Mouse (Mus musculus) midbrain, embryonic 16.5 days (tissue): ENCODE measurements around the gene Tbp. TPM values are rescaled to one million over a fixed set of nuclear protein-coding genes. Genes with fewer than 3 reads are reported as not detected.

Experiments used
- ATAC-seq: fragments of 200-750 bp; cut with Nextera tagmentation; 2 replicates; pipeline ENCODE4 v1.8.0; 2017; ENCODE audit warnings: moderate TSS enrichment
- H3K27ac ChIP-seq: fragments of 300-500 bp; sonication (generic); 2 replicates; pipeline ENCODE4 v1.5.1; 2014; ENCODE audit warnings: mild to moderate bottlenecking, low read length, mixed read lengths
- H3K27me3 ChIP-seq: fragments of 300-500 bp; sonication (generic); 2 replicates; pipeline ENCODE4 v1.6.1; 2014; ENCODE audit warnings: low read depth, low read length, mixed read lengths; ENCODE audit not compliant: control insufficient read depth, insufficient read depth
- H3K36me3 ChIP-seq: fragments of 300-500 bp; sonication (generic); 2 replicates; pipeline ENCODE4 v1.6.1; 2014; ENCODE audit warnings: mild to moderate bottlenecking, low read length, moderate library complexity, mixed read lengths; ENCODE audit not compliant: control insufficient read depth, insufficient read depth
- H3K4me1 ChIP-seq: fragments of 300-500 bp; sonication (generic); 2 replicates; pipeline ENCODE4 v1.6.1; 2014; ENCODE audit warnings: mild to moderate bottlenecking, low read length, mixed read lengths; ENCODE audit not compliant: control insufficient read depth, insufficient read depth
- H3K4me2 ChIP-seq: fragments of 300-500 bp; sonication (generic); 2 replicates; pipeline ENCODE4 v1.6.1; 2014; ENCODE audit warnings: mild to moderate bottlenecking, low read length, mixed read lengths
- H3K4me3 ChIP-seq: fragments of 300-500 bp; sonication (generic); 2 replicates; pipeline ENCODE4 v1.5.1; 2014; ENCODE audit warnings: low read depth, mild to moderate bottlenecking, low read length, moderate library complexity, mixed read lengths
- H3K9ac ChIP-seq: fragments of 300-500 bp; sonication (generic); 2 replicates; pipeline ENCODE4 v1.6.1; 2014; ENCODE audit warnings: low read depth, low read length, mixed read lengths
- H3K9me3 ChIP-seq: fragments of 300-500 bp; sonication (generic); replicated peaks from 2 replicates; pipeline ENCODE4 v1.6.1; 2014; ENCODE audit warnings: mild to moderate bottlenecking, low read length, mixed read lengths; ENCODE audit not compliant: control insufficient read depth, poor library complexity, severe bottlenecking
- whole genome bisulfite sequencing: fragments of 180-500 bp; shearing (Covaris S2); extraction: QIAGEN DNeasy Blood & Tissue Kit; methylation state at CpG from one replicate; pipeline ENCODE4 v1.1.7; 2014; 5-methylcytosine and 5-hydroxymethylcytosine counted together
- polyA plus RNA-seq: library from polyadenylated mRNA; unstranded; fragments of >200 nt; fragmentation: Nextera tagmentation; extraction: Ambion mirVana; gene quantifications from 2 replicates; pipeline ENCODE4 v1.2.1, GENCODE M21; 2015

The Tbp gene
- polyA plus RNA-seq, 1 experiment from 2014 or later, result 59.5 TPM

- no peak for ATAC-seq
- 0 out of 2 replicates have a peak, but pooled peaks cover 4% of the 10 kb centered on the region for H3K9me3 ChIP-seq
- WGBS, result 23% methylated on average over 1 of the region's 1 CpGs
Observed at GRCm38 (mm10) chr17:15549713-15550112, 50.0 kb downstream of the Tbp start.

DNA sequence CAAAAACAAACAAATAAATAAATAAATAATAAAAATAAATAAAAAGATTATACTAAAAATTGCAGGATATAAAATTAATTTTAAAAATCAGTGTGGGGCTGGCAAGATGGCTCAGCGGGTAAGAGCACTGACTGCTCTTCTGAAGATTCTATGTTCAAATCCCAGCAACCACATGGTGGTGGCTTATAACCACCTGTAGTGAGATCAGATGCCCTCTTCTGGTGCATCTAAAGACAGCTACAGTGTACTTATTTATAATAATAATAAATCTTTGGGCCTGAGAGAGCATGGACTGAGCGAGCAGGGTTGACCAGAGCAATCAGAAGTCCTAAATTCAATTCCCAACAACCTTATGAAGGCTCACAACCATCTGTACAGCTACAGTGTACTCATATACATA lies 60.3 kb downstream of the Tbp start:
- no peak overlapping the region for H3K9ac ChIP-seq
- H3K4me1 ChIP-seq, result no peaks in the 10 kb centered on the region; the same call in 1 of the 2 replicates
- 86% methylated on average over 2 of the region's 2 CpGs for WGBS
- no peaks in the 10 kb centered on the region for H3K9me3 ChIP-seq
- no peak overlapping the region for H3K27ac ChIP-seq
- H3K4me2 ChIP-seq, result no peak overlapping the region
- H3K4me3 ChIP-seq, result no peak overlapping the region
- H3K36me3 ChIP-seq, result no peaks in the 10 kb centered on the region
- H3K27me3 ChIP-seq, result 0 out of 2 replicates have a peak, but pooled peaks cover 2% of the 10 kb centered on the region
- ATAC-seq, result no peak

More at GRCm38 (mm10) chr17:15549713-15550112, 50.0 kb downstream of the Tbp start:
- H3K36me3 ChIP-seq, result no peaks in the 10 kb centered on the region
- no peak overlapping the region for H3K9ac ChIP-seq
- H3K4me1 ChIP-seq, result no peaks in the 10 kb centered on the region
- H3K4me3 ChIP-seq, result no peak overlapping the region
- no peak overlapping the region for H3K27ac ChIP-seq
- H3K4me2 ChIP-seq, result no peak overlapping the region
- H3K27me3 ChIP-seq, result no peaks in the 10 kb centered on the region

DNA sequence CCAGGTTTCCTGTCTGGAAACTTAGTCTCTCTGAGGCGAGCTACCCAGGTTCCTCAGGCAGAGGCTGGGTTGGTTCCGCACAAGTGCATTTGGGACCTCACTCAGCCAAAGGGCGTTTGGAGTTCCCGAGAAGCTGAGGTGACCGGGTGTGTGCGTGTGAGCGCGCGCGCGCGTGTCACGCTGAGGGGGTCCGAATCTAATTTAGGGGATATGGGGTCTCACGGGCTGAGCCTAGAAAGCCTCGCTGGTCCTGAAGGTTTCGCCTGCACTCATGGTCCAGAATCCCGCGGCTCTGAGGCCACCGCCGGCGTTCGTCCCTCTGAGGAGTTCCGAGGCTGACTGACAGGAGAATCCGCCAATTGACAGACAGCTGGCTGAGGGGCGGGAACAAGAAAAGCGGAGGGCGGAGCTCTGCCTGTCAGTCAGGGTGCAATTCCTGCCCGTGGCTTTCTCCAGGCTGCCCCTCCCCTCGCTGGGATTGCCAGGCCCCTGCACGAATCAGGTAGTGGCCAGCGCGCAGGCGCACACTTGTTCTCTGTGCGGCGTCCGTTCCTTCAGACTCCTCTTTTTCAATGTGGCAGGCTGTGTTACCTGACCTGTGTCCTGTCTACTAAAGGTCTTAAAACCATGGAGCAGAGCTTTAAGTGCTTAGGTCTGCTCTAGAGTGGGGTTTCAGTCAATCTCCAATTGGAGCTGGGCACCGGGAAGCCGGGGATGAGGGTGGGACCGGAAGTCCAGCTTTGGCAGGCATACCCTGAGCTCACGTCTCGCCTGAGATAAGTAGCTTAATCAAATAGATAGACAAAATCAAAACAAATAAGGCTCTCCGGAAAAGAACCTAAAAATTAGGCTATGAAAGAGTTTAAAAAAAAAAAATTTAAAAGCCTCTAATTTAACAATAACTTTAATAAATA lies 64.6 kb downstream of the Tbp start, which contains the start of gene Prdm9:
TSS of gene Prdm9 (minus strand) at position 341 of the 914 bp plus-strand sequence.
- ATAC-seq, result peak; percentile 99
- H3K9ac ChIP-seq, result peak within 1 kb of the TSS; percentile 87
- peak within 1 kb of the TSS; percentile 92 for H3K4me2 ChIP-seq
- WGBS, result under 1% methylated on average over 42 of the region's 43 CpGs
- no peaks in the 10 kb centered on the region for H3K36me3 ChIP-seq
- H3K27me3 ChIP-seq, result 0 out of 2 replicates have a peak, but pooled peaks cover 2% of the 10 kb centered on the region
- H3K9me3 ChIP-seq, result no peaks in the 10 kb centered on the region
- no peaks in the 10 kb centered on the region; the same call in 1 of the 2 replicates for H3K4me1 ChIP-seq
- H3K27ac ChIP-seq, result peak within 1 kb of the TSS; percentile 97
- H3K4me3 ChIP-seq, result peak within 1 kb of the TSS; percentile 79

GRCm38 (mm10) chr17:15564928-15565300 lies 65.2 kb downstream of the Tbp start:
- H3K4me2 ChIP-seq, result peak overlapping the region; percentile 64

DNA sequence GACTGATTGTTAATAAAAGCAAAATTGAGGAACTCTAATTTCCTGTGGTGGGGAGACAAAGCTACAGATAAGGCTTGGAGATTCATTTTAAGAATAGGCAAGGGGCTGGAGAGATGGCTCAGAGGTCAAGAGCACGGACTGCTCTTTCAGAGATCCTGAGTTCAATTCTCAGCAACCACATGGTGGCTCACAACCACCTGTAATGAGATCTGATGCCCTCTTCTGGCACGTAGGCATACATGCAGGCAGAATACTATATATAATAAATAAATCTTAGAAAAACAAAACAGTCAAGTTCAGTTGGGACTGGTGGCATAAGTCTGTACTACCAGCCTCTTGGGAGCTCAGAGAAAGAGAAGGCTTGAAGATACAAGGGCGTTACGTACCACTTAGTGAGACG lies 67.2 kb downstream of the Tbp start:
- H3K9ac ChIP-seq, result no peak overlapping the region
- H3K4me3 ChIP-seq, result no peak overlapping the region
- no peaks in the 10 kb centered on the region for H3K9me3 ChIP-seq
- no peak overlapping the region for H3K27ac ChIP-seq
- H3K4me2 ChIP-seq, result no peak overlapping the region
- no peak for ATAC-seq
- 69% methylated on average over 5 of the region's 5 CpGs for WGBS
- no peaks in the 10 kb centered on the region for H3K36me3 ChIP-seq
- no peaks in the 10 kb centered on the region; the same call in 1 of the 2 replicates for H3K4me1 ChIP-seq
- H3K27me3 ChIP-seq, result 0 out of 2 replicates have a peak, but pooled peaks cover 2% of the 10 kb centered on the region

More at GRCm38 (mm10) chr17:15564928-15565300, 65.2 kb downstream of the Tbp start:
- Histone ChIP-seq H3K36me3 (no peaks in the 10 kb centered on the region), H3K4me1 (no peaks in the 10 kb centered on the region; the same call in 1 of the 2 replicates), H3K9me3 (no peaks in the 10 kb centered on the region), H3K4me3 (peak overlapping the region; percentile 79), H3K9ac (peak overlapping the region; percentile 87), H3K27me3 (0 out of 2 replicates have a peak, but pooled peaks cover 2% of the 10 kb centered on the region), H3K27ac (peak overlapping the region; percentile 97; the same call in 1 of the 2 replicates)
- ATAC-seq, result peak; percentile 29; the same call in 1 of the 2 replicates
- 45% methylated on average over 12 of the region's 12 CpGs for WGBS

- no peak overlapping the region for H3K9ac ChIP-seq
- no peak overlapping the region for H3K4me2 ChIP-seq
- peaks cover 2% of the 10 kb centered on the region; the same call in 1 of the 2 replicates for H3K4me1 ChIP-seq
- H3K27me3 ChIP-seq, result peaks cover 2% of the 10 kb centered on the region; the same call in 1 of the 2 replicates
- H3K4me3 ChIP-seq, result no peak overlapping the region
- 68% methylated on average over 1 of the region's 1 CpGs for WGBS
- H3K9me3 ChIP-seq, result no peaks in the 10 kb centered on the region
- no peaks in the 10 kb centered on the region for H3K36me3 ChIP-seq
- ATAC-seq, result no peak
- H3K27ac ChIP-seq, result no peak overlapping the region
Observed at GRCm38 (mm10) chr17:15575056-15575455, 75.4 kb downstream of the Tbp start.

- H3K36me3 ChIP-seq, result no peaks in the 10 kb centered on the region
- H3K27me3 ChIP-seq, result peaks cover 2% of the 10 kb centered on the region; the same call in 1 of the 2 replicates
- peak overlapping the region; percentile 38 for H3K4me3 ChIP-seq
- under 1% methylated on average over 31 of the region's 32 CpGs for WGBS
- no peaks in the 10 kb centered on the region for H3K9me3 ChIP-seq
- 0 out of 2 replicates have a peak overlapping the region, but pooled peaks have one; percentile 34 for H3K9ac ChIP-seq
- H3K4me2 ChIP-seq, result peak overlapping the region; percentile 62
- H3K27ac ChIP-seq, result no peak overlapping the region
- peaks cover 2% of the 10 kb centered on the region; the same call in 1 of the 2 replicates for H3K4me1 ChIP-seq
- ATAC-seq, result peak; percentile 70; the same call in 1 of the 2 replicates
Observed at GRCm38 (mm10) chr17:15577291-15577694, 77.6 kb downstream of the Tbp start.
